Mouse (Mus musculus) midbrain, embryonic 14.5 days (tissue): Measurements from ENCODE around the gene Sertad1. TPM values are rescaled to one million over a fixed set of nuclear protein-coding genes. Genes with fewer than 3 reads are reported as not detected.

Source experiments
- ATAC-seq: fragments of 200-750 bp; cut with Nextera tagmentation; 2 replicates; pipeline ENCODE4 v1.8.0; 2017; ENCODE audit warnings: moderate number of reproducible peaks, moderate library complexity; ENCODE audit not compliant: low FRiP score, low TSS enrichment
- DNase-seq: peaks from one replicate; pipeline ENCODE4 v3.0.0-alpha.2; 2015
- H3K27ac ChIP-seq: fragments of 300-500 bp; sonication (generic); replicated peaks from 2 replicates; pipeline ENCODE4 v1.5.1; 2014; ENCODE audit warnings: mild to moderate bottlenecking, low read depth, low read length, moderate library complexity
- H3K27me3 ChIP-seq: fragments of 300-500 bp; sonication (generic); 2 replicates; pipeline ENCODE4 v1.6.1; 2014; ENCODE audit warnings: low read length, control low read depth, mixed read lengths; ENCODE audit not compliant: control insufficient read depth, insufficient read depth
- H3K36me3 ChIP-seq: fragments of 300-500 bp; sonication (generic); 2 replicates; pipeline ENCODE4 v1.6.1; 2014; ENCODE audit warnings: low read length, control low read depth; ENCODE audit not compliant: control insufficient read depth, insufficient read depth
- H3K4me1 ChIP-seq: fragments of 300-500 bp; sonication (generic); 2 replicates; pipeline ENCODE4 v1.6.1; 2014; ENCODE audit warnings: mild to moderate bottlenecking, antibody characterized with exemption, low read length, control low read depth; ENCODE audit not compliant: control insufficient read depth, insufficient read depth
- H3K4me2 ChIP-seq: fragments of 300-500 bp; sonication (generic); 2 replicates; pipeline ENCODE4 v1.6.1; 2014; ENCODE audit warnings: mild to moderate bottlenecking, low read length, moderate library complexity
- H3K4me3 ChIP-seq: fragments of 300-500 bp; sonication (generic); replicated peaks from 2 replicates; pipeline ENCODE4 v1.5.1; 2014; ENCODE audit warnings: low read depth, low read length
- H3K9ac ChIP-seq: fragments of 300-500 bp; sonication (generic); replicated peaks from 2 replicates; pipeline ENCODE4 v1.6.1; 2014; ENCODE audit warnings: mild to moderate bottlenecking, low read length, moderate library complexity
- H3K9me3 ChIP-seq: fragments of 300-500 bp; sonication (generic); 2 replicates; pipeline ENCODE4 v1.6.1; 2016; ENCODE audit warnings: low read length, control low read depth, mixed read lengths; ENCODE audit not compliant: control insufficient read depth
- WGBS: fragments of 180-500 bp; shearing (Covaris S2); extraction: QIAGEN DNeasy Blood & Tissue Kit; methylation state at CpG from one replicate; pipeline ENCODE4 v1.1.7; 2014; 5-methylcytosine and 5-hydroxymethylcytosine counted together
- polyA plus RNA-seq: library from polyadenylated mRNA; unstranded; fragments of >200 nt; fragmentation: Nextera tagmentation; extraction: Ambion mirVana; gene quantifications from 2 replicates; pipeline ENCODE4 v1.2.1, GENCODE M21; 2014

Gene Sertad1
- polyA plus RNA-seq, 1 experiment from 2014 or later = 7.5 TPM

DNA sequence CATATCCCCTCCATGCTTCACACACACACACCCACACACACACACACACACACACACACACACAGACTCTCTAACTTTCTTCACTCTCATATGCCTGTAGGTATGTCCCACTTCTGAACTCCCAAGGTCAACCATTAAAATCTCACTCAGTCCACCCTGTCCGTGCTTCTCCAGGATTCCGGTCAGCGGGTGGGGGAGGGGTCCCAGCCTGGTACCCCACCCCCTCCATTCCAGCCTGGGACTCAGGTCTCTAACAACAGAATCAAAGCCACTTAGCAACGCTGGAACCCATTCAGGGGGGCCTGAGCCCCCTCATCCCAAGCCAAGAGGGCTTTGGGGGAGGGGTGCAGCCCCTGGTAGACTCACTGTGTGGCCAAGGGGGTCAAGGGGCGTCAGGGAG, 36.3 kb downstream of the Sertad1 start, which contains the start of gene Hipk4:
Gene Hipk4, plus strand, starts transcription at position 301 of the 400 bp plus-strand sequence.
- H3K9ac ChIP-seq = no peak within 1 kb of the TSS
- H3K4me3 ChIP-seq = no peak within 1 kb of the TSS
- no peaks in the 10 kb centered on the region for H3K9me3 ChIP-seq
- DNase-seq (no peak), ATAC-seq (no peak)
- H3K27ac ChIP-seq = no peak within 1 kb of the TSS
- H3K36me3 ChIP-seq = no peaks in the 10 kb centered on the region
- H3K4me2 ChIP-seq = no peak within 1 kb of the TSS
- 55% methylated on average over 5 of the region's 5 CpGs for WGBS
- H3K27me3 ChIP-seq = no peaks in the 10 kb centered on the region
- no peaks in the 10 kb centered on the region for H3K4me1 ChIP-seq

GRCm38 (mm10) chr7:27523805-27524204, 37.1 kb downstream of the Sertad1 start:
- Histone ChIP-seq H3K36me3 (no peaks in the 10 kb centered on the region), H3K4me3 (no peak overlapping the region), H3K4me2 (no peak overlapping the region), H3K9ac (no peak overlapping the region), H3K9me3 (no peaks in the 10 kb centered on the region), H3K27me3 (no peaks in the 10 kb centered on the region), H3K4me1 (no peaks in the 10 kb centered on the region), H3K27ac (no peak overlapping the region)
- WGBS = 97% methylated on average over 13 of the region's 13 CpGs
- ATAC-seq = no peak
- no peak for DNase-seq

DNA sequence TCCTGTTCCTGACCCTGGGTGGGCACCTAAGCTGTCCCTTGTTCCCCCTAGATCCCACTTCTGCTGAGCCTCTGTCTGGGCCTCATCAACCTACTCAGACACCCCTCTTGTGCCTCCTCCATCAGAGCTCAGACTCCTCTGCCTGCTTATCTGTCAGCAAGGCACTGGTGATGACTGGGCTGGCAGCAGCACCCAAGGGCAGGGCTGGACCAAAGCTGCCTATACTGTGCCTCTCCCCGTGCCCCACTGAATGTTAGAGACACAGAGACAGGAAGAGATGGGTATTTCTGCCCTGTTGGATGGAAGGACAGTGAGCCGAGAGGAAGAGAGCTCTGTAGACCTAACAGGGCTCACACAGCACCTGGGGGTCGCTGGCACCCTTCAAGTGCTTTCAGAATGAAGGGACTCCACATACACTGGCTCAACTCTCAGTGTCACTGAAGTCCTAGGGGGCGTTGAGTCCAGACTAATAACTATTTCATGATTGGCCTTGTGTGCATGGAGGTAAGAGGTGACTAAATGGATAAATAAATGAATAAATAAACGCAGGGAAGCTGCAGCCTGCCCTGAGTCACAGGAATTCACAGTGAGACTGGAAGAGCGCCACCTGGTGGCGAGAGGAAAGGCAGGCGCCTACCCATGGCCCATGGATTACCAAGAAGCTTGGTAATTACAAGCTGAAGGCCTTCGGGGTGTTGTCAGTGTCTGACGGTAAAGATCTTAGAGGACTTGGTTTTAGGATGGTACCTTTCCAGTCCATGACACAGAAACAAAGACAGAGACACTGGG, 39.5 kb downstream of the Sertad1 start:
- peak; percentile 95 for DNase-seq
- Histone ChIP-seq H3K9me3 (no peaks in the 10 kb centered on the region), H3K9ac (no peak overlapping the region), H3K27me3 (no peaks in the 10 kb centered on the region), H3K4me2 (no peak overlapping the region), H3K4me3 (no peak overlapping the region), H3K4me1 (no peaks in the 10 kb centered on the region), H3K27ac (no peak overlapping the region), H3K36me3 (peaks cover 12% of the 10 kb centered on the region; the same call in 1 of the 2 replicates)
- peak; percentile 47; the same call in 1 of the 2 replicates for ATAC-seq
- whole genome bisulfite sequencing = 26% methylated on average over 10 of the region's 10 CpGs

GRCm38 (mm10) chr7:27529070-27529469, 42.4 kb downstream of the Sertad1 start:
- H3K9me3 ChIP-seq = no peaks in the 10 kb centered on the region
- no peak overlapping the region for H3K4me2 ChIP-seq
- no peaks in the 10 kb centered on the region for H3K27me3 ChIP-seq
- no peak overlapping the region for H3K4me3 ChIP-seq
- DNase-seq (no peak), ATAC-seq (no peak)
- 85% methylated on average over 21 of the region's 21 CpGs for WGBS
- H3K27ac ChIP-seq = no peak overlapping the region
- no peaks in the 10 kb centered on the region for H3K4me1 ChIP-seq
- no peak overlapping the region for H3K9ac ChIP-seq
- peaks cover 37% of the 10 kb centered on the region for H3K36me3 ChIP-seq

DNA sequence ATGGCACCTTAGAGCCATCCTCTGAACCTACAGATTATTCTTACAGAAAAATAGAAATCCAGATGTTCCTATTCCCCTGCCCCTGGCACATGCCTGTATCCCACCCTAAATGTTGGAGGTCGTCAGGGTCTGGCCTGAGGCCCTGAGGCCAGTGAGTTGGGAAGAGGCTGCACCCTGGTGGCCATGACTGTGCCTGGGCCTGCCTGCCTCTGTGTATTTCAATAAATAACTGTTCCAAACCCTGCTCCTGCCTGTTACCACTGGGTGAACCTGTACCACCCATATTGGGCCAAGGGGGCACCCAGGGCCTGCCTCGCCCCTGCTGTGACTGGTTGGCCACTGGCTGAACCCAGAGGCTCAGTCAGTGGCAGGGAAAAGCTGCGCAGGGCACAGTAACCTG, 44.2 kb downstream of the Sertad1 start:
- H3K36me3 ChIP-seq = peaks cover 53% of the 10 kb centered on the region
- H3K9ac ChIP-seq = no peak overlapping the region
- no peaks in the 10 kb centered on the region for H3K4me1 ChIP-seq
- no peak overlapping the region for H3K27ac ChIP-seq
- H3K9me3 ChIP-seq = no peaks in the 10 kb centered on the region
- no peaks in the 10 kb centered on the region for H3K27me3 ChIP-seq
- no peak overlapping the region for H3K4me3 ChIP-seq
- 73% methylated on average over 3 of the region's 3 CpGs for WGBS
- H3K4me2 ChIP-seq = no peak overlapping the region
- DNase-seq (no peak), ATAC-seq (no peak)

GRCm38 (mm10) chr7:27531707-27532106, 45.0 kb downstream of the Sertad1 start:
- Histone ChIP-seq H3K27ac (no peak overlapping the region), H3K4me2 (no peak overlapping the region), H3K4me3 (no peak overlapping the region), H3K9me3 (no peaks in the 10 kb centered on the region), H3K27me3 (no peaks in the 10 kb centered on the region), H3K4me1 (no peaks in the 10 kb centered on the region), H3K9ac (no peak overlapping the region), H3K36me3 (peaks cover 61% of the 10 kb centered on the region)
- ATAC-seq (no peak), DNase-seq (no peak)
- WGBS = 92% methylated on average over 10 of the region's 10 CpGs

- 89% methylated on average over 9 of the region's 9 CpGs for WGBS
- no peak for DNase-seq
- peaks cover 69% of the 10 kb centered on the region for H3K36me3 ChIP-seq
Observed at GRCm38 (mm10) chr7:27532480-27533050, 45.9 kb downstream of the Sertad1 start.

GRCm38 (mm10) chr7:27535386-27535785, 48.7 kb downstream of the Sertad1 start:
- peaks cover 82% of the 10 kb centered on the region for H3K36me3 ChIP-seq
- no peak for ATAC-seq
- 90% methylated on average over 2 of the region's 2 CpGs for WGBS

More at GRCm38 (mm10) chr7:27532480-27533050, 45.9 kb downstream of the Sertad1 start:
- no peak for ATAC-seq
- no peaks in the 10 kb centered on the region for H3K4me1 ChIP-seq
- no peak overlapping the region for H3K4me2 ChIP-seq
- no peak overlapping the region for H3K4me3 ChIP-seq
- H3K27me3 ChIP-seq = no peaks in the 10 kb centered on the region
- H3K27ac ChIP-seq = no peak overlapping the region
- H3K9me3 ChIP-seq = no peaks in the 10 kb centered on the region
- no peak overlapping the region for H3K9ac ChIP-seq

GRCm38 (mm10) chr7:27536618-27537017, 49.9 kb downstream of the Sertad1 start:
- Histone ChIP-seq H3K36me3 (peaks cover 84% of the 10 kb centered on the region), H3K27ac (no peak overlapping the region), H3K9ac (no peak overlapping the region), H3K27me3 (no peaks in the 10 kb centered on the region), H3K9me3 (no peaks in the 10 kb centered on the region), H3K4me2 (no peak overlapping the region), H3K4me3 (no peak overlapping the region), H3K4me1 (peaks cover 6% of the 10 kb centered on the region)
- DNase-seq (no peak), ATAC-seq (no peak)
- 91% methylated on average over 6 of the region's 6 CpGs for WGBS

More at GRCm38 (mm10) chr7:27535386-27535785, 48.7 kb downstream of the Sertad1 start:
- Histone ChIP-seq H3K9me3 (no peaks in the 10 kb centered on the region), H3K4me1 (no peaks in the 10 kb centered on the region), H3K27me3 (no peaks in the 10 kb centered on the region), H3K4me2 (no peak overlapping the region), H3K27ac (no peak overlapping the region), H3K4me3 (no peak overlapping the region), H3K9ac (no peak overlapping the region)
- DNase-seq = no peak
